Mouse (Mus musculus): ENCODE measurements at regions not wholly inside any gene's neighbourhood (a gene's known extent, or its start where the extent isn't known, plus 50 kb on each side); places are given as distances from the start of the nearest gene placed in this dataset.

DNA sequence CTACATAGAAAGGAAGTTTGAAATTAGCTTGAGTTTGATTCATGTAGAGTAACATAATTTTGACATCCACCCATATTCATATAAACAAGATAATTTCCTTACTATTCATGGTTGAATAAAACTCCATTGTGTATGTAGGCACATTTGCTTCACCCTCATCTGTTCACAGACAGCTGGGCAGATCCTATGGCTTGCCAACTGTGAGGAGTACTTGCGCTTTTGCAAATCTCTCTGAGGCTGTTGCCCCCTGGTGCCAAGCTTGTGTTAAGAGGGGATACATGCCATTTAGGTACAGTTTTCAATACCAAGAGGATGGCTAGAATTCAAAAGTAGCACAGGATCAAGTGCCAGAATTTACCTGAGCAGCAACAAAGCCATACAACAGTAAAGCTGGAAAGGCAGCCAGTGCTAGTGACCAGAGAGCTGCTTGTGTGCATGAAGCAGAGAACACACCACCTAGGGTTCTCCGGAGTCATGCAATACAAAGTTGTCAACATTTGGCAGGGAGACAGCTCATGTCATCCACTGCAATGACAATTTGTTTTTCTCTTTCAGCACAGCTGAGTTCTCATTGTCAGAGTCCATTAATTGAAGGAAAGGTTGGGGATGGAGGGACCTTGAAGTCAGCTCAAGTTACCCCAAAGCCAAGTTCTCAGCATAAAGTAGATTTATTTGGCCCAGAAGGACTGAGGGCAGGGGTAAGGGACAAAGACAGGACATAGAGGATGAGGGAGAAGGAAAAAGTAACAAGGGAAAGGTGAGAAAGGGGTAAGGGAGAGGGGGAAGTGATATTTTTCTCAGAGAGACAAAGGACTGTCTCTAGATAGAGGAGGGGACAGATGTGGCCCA is 321.6 kb upstream of the Cwc22 start:
- dilution Hi-C loops (cut with MboI; ENCODE audit: extremely low pct_ligation_motif_present, extremely low pct_unique_long_range_greater_than_20kb, low sequenced_read_pairs) (no loop called here), in situ Hi-C loops (cut with MboI; ENCODE audit: low pct_ligation_motif_present, low pct_unique_long_range_greater_than_20kb, low sequenced_read_pairs) (no loop called here)
- Histone ChIP-seq H3K9me3 (replicated peaks; ENCODE audit: low read length) (peaks cover 4% of the 10 kb centered on the region), H3K4me1 (ENCODE audit: control insufficient read depth in 1 of 2, insufficient read depth in 2 of 2) (no peaks in the 10 kb centered on the region), H3K36me3 (replicated peaks in 1 of 2; ENCODE audit: control insufficient read depth in 1 of 2, insufficient read depth in 1 of 2, low read length in 1 of 2) (no peaks in the 10 kb centered on the region), H3K27ac (ENCODE audit: insufficient read depth, low read depth) (no peak overlapping the region), H3K4me2 (ENCODE audit: insufficient read depth, low read depth, poor library complexity, severe bottlenecking) (no peak overlapping the region), H3K9ac (ENCODE audit: insufficient read depth, low read depth) (no peak overlapping the region), H3K4me3 (replicated peaks in 1 of 3; ENCODE audit: low read depth in 2 of 3, low read length in 2 of 3, poor library complexity in 1 of 3) (no peak overlapping the region), H3K79me2 (replicated peaks; ENCODE audit: control insufficient read depth, extremely low read depth, insufficient read depth, poor library complexity, severe bottlenecking) (no peaks in the 10 kb centered on the region), H3K27me3 (replicated peaks) (no peaks in the 10 kb centered on the region)
- DNase-seq (ENCODE audit: extremely low read depth) = no peak
- no peak for TF ChIP-seq E2F4 (IDR thresholded peaks at IDR 0.05; ENCODE audit: insufficient replicate concordance, low read depth, low read length)
- TF ChIP-seq SMC3 (IDR thresholded peaks at IDR 0.05; ENCODE audit: low read depth, low read length) = no peak
- TF ChIP-seq CHD2 (IDR thresholded peaks at IDR 0.05; ENCODE audit: low read length) = no peak
- no peak for TF ChIP-seq MYC (IDR thresholded peaks at IDR 0.05; ENCODE audit: low read depth, low read length)
- TF ChIP-seq ETS1 (conservative IDR thresholded peaks at IDR 0.05; ENCODE audit: low read depth, low read length) = no peak
- no peak for TF ChIP-seq UBTF (IDR thresholded peaks at IDR 0.05; ENCODE audit: low read depth, low read length)
- TF ChIP-seq GABPA (IDR thresholded peaks at IDR 0.05; ENCODE audit: insufficient replicate concordance, low read depth, low read length) = no peak
- TF ChIP-seq ZMIZ1 (IDR thresholded peaks at IDR 0.05; ENCODE audit: low read depth, low read length) = no peak

DNA sequence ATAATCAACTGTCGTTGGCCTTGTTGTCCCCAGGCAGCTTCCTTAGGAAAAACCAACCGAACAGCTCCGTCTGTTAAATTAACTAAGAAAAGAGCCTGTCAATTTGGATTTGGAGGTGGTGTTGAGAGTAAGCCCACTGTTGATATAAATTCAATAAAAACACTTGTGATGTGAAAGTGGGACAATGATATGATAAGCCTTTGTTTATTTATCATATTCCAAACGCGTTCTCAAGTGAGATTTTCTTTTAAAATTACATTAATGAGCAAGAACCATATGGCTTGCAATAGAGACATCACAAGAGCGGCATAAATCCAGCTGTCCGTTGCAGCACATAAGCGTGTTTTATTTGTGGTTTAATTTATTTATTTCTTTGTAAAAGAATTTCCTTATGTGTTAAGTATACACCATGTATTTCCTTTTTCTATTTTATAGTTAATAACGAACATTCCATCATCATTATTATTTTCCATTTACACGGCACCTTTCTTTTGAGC is 307.5 kb upstream of the Cwc22 start:
- DNase-seq (ENCODE audit: extremely low read depth) = no peak
- no peaks in the 10 kb centered on the region for H3K36me3 ChIP-seq (replicated peaks in 1 of 2; ENCODE audit: control insufficient read depth in 1 of 2, insufficient read depth in 1 of 2, low read length in 1 of 2)
- TF ChIP-seq GABPA (IDR thresholded peaks at IDR 0.05; ENCODE audit: insufficient replicate concordance, low read depth, low read length) (no peak), MAX (IDR thresholded peaks at IDR 0.05; ENCODE audit: low read length) (no peak), E2F4 (IDR thresholded peaks at IDR 0.05; ENCODE audit: insufficient replicate concordance, low read depth, low read length) (no peak), UBTF (IDR thresholded peaks at IDR 0.05; ENCODE audit: low read depth, low read length) (no peak), USF1 (IDR thresholded peaks at IDR 0.05; ENCODE audit: low read depth, low read length) (no peak), NELFE (IDR thresholded peaks at IDR 0.05; ENCODE audit: low read depth, low read length) (no peak), KAT2A (IDR thresholded peaks at IDR 0.05; ENCODE audit: insufficient replicate concordance, low read length) (no peak), BHLHE40 (IDR thresholded peaks at IDR 0.05; ENCODE audit: low read depth, low read length) (no peak), NRF1 (IDR thresholded peaks at IDR 0.05; ENCODE audit: low read depth, low read length) (no peak), ELF1 (IDR thresholded peaks at IDR 0.05; ENCODE audit: low read depth, low read length) (no peak), ETS1 (conservative IDR thresholded peaks at IDR 0.05; ENCODE audit: low read depth, low read length) (no peak), USF2 (conservative IDR thresholded peaks at IDR 0.05; ENCODE audit: low read depth, low read length) (no peak), CHD2 (IDR thresholded peaks at IDR 0.05; ENCODE audit: low read length) (no peak), ZNF384 (IDR thresholded peaks at IDR 0.05; ENCODE audit: low read depth, low read length) (no peak), SIN3A (IDR thresholded peaks at IDR 0.05; ENCODE audit: low read length) (no peak), JUN (IDR thresholded peaks at IDR 0.05; ENCODE audit: insufficient read depth, low read depth, low read length) (no peak), TCF12 (IDR thresholded peaks at IDR 0.05; ENCODE audit: low read depth, low read length) (no peak), PAX5 (IDR thresholded peaks at IDR 0.05; ENCODE audit: low read length) (no peak)
- dilution Hi-C loops (cut with MboI; ENCODE audit: extremely low pct_ligation_motif_present, extremely low pct_unique_long_range_greater_than_20kb, low sequenced_read_pairs) (no loop called here), in situ Hi-C loops (cut with MboI; ENCODE audit: low pct_ligation_motif_present, low pct_unique_long_range_greater_than_20kb, low sequenced_read_pairs) (no loop called here)
- H3K4me3 ChIP-seq (replicated peaks in 1 of 3; ENCODE audit: low read depth in 2 of 3, low read length in 2 of 3, poor library complexity in 1 of 3) = no peak overlapping the region
- no peaks in the 10 kb centered on the region for H3K27me3 ChIP-seq (replicated peaks)
- no peaks in the 10 kb centered on the region for H3K9me3 ChIP-seq (replicated peaks; ENCODE audit: low read length)
- H3K4me1 ChIP-seq (ENCODE audit: control insufficient read depth in 1 of 2, insufficient read depth in 2 of 2) = no peaks in the 10 kb centered on the region
- H3K27ac ChIP-seq (ENCODE audit: insufficient read depth, low read depth) = no peak overlapping the region
- H3K79me2 ChIP-seq (replicated peaks; ENCODE audit: control insufficient read depth, extremely low read depth, insufficient read depth, poor library complexity, severe bottlenecking) = no peaks in the 10 kb centered on the region
- no peak overlapping the region for H3K9ac ChIP-seq (ENCODE audit: insufficient read depth, low read depth)
- H3K4me2 ChIP-seq (ENCODE audit: insufficient read depth, low read depth, poor library complexity, severe bottlenecking) = no peak overlapping the region
